Mouse (Mus musculus) liver, embryonic 18 days (tissue): ENCODE measurements around the gene Rassf8. TPM values are rescaled to one million over a fixed set of nuclear protein-coding genes. Genes with fewer than 3 reads are reported as not detected.

Experiments
- polyA plus RNA-seq: library from polyadenylated mRNA; depleted of rRNA; stranded (reverse); fragments of >200 nt; gene quantifications from 2 replicates; pipeline ENCODE4 v1.2.3, GENCODE M21; 2012; rRNA removed

The Rassf8 gene
- 10.7 and 12.8 TPM in 2 replicates for polyA plus RNA-seq

DNA sequence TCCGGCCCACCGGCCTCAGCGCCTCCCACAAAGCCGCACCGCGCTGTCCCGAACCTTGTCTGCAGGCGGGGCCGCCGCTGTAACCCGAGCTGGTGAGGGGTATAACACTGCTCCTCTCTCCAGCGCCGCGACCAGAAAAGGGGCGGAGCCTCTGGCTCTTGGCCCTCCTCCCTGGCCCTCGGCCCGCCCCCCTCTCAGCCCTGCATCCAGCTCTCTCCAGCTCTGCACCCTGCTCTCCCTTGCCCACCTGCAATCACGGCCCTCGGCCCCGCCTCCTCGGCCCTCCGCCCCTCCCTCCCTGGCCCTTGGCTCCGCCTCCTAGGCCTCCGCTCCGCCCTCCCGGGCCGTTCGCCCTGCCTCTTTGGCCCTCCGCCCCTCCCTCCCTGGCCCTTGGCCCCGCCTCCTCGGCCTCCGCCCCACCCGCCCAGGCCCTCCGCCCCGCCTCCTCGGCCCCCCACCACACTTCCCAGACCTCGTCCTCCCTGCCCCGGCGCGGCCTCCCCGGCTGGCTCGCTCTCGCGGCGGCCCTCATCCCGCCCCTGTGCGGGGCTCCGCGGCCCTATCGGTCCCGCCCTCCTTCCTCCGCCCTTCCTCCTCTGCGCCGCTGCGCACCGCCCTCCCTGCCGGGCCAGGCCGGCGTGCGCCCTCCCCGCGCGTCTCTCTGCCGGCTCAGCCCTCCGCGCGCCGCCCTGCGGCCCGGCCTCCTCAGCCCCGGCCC is at the start of gene Rassf8:
Gene Rassf8 (plus strand): TSS at position 617 of the 718 bp plus-strand sequence.

DNA sequence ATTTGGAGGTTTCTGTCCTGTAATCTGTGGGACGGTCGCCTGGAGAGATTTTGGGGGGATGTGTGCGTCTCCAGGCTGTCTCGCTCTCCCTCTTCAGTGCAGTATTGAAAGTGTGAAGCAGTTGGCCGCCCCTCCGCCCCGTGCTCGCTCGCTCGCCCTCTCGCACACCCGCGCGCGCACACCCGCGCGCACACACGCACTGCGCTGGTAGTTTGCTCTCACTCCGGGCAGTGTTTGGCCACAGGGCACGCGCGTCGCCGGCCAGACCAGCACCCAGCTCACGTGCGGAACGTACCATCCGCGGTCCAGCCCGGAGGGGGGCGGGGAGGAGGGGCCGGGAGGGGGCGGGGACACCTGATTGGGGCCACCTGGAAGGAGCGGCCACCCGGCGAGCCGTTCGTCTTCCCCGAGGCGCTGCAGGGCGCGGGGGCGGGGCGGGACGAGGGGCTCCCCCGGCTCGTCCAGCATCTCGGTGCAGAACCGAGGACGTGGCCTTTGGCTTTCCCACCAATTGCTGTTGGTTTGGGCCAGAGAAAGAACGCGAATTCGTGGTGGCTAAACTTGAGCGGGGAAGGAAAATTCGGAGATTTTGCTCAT is 118.8 kb downstream of the Rassf8 start, which contains the start of gene Bhlhe41:
Gene Bhlhe41 (minus strand): TSS at position 270 of the 597 bp plus-strand sequence.

Other genes starting within 250 kb of the Rassf8 start
- 0.06 TPM in 2 replicates for gene Lmntd1, start 132.4 kb upstream of the Rassf8 start, polyA plus RNA-seq
- gene Tuba3b, start 131.0 kb upstream of the Rassf8 start, polyA plus RNA-seq: not detected in 2 replicates
- gene Bhlhe41, start 118.8 kb downstream of the Rassf8 start, polyA plus RNA-seq: 0.03 and 0.06 TPM in 2 replicates
- gene Sspn, start 184.9 kb downstream of the Rassf8 start, polyA plus RNA-seq: 0.19 and 0.20 TPM in 2 replicates